Mouse (Mus musculus): ENCODE data around the gene 6720489N17Rik.
"Not testable (repeated sequence)": the region's sequence is repeated elsewhere in the genome, so short reads cannot be mapped to it uniquely, and the experiment has no call there.

The 6720489N17Rik gene

DNA sequence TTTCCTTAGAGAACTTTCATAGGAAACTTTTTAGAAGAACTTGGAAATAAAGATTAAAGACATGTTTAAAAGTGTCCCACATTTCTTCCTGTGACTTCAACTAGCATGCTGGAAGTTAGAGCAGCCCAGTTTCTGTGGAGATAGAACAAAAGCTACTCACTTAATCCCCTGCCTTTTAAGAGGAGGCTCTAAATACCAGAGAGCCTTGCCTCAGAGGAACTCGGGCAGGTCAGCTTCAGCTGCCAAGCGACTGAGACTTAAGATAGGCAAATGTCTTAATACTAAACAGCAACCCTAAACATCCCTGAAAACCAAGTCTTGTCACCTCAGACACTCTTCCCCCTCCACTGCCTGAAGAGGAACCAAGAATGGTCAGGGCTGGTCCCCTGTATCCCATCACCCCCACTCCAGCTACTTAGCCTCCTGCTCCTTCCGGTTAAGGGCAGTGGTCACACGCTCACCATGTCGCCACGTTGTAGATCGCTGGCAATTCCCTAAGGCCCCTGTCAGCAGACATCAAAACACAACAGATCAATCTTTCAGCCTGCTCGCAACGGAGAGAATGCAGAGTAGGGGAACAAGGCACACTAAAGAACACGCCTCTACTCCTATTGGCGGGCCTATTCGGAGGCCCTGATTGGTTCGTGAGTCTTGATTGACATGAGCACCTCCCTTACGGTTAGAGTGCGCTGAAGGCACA, at the start of gene 6720489N17Rik:
Gene 6720489N17Rik (minus strand): TSS at position 606 of the 700 bp plus-strand sequence.
- peak; percentile 67 for DNase-seq (ENCODE audit: low read depth, low spot score)

DNA sequence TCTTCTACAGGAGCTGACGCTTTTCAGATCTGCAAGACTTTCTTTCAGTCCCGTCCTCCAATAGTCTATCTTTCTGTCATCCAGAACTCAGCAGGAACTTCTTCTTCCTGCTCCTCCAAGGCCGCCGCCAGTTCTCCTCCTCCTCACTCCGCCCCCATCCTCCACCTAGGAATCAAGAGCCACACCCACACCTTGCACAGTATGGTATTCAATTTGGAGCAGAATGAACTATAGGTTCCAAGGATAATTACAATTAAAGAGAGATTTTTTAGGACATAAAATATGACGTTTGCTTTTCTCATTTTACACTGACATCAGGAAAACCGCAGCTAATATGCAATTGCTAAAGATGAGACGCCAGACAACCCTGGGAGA, 29.4 kb upstream of the 6720489N17Rik start:
- DNase-seq (ENCODE audit: low read depth, low spot score): no peak

DNA sequence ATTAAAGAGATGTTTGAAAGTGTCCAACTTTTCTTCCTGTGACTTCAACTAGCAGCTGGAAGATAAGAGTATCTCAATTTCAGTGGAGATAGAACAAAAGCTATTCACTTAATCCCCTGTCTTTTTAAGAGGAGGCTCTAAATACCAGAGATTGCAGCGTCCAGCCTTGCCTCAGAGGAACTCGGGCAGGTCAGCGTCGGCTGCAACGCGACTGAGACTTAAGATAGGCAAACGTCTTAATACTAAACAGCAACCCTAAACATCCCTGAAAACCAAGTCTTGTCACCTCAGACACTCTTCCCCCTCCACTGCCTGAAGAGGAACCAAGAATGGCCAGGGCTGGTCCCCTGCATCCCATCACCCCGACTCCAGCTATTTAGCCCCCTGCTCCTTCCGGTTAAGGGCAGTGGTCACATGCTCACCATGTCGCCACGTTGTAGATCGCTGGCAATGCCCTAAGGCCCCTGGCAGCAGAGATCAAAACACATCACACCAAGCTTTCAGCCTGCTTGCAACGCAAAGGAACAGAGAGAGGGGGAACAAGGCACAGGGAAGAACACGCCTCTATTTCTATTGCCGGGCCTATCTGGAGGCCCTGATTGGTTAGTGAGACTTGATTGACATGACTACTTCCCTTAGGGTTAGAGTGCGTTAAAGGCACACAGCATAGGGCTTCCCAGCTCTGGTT, 28.8 kb upstream of the 6720489N17Rik start:
- DNase-seq (ENCODE audit: low read depth, low spot score): peak; percentile 88

- peak; percentile 73 for DNase-seq (ENCODE audit: low read depth, low spot score)
Observed at GRCm38 (mm10) chr13:62627071-62627470, 3.1 kb upstream of the 6720489N17Rik start.

GRCm38 (mm10) chr13:62624277-62624665, 289 bp upstream of the 6720489N17Rik start:
- peak; percentile 2 for DNase-seq (ENCODE audit: low read depth, low spot score)

DNA sequence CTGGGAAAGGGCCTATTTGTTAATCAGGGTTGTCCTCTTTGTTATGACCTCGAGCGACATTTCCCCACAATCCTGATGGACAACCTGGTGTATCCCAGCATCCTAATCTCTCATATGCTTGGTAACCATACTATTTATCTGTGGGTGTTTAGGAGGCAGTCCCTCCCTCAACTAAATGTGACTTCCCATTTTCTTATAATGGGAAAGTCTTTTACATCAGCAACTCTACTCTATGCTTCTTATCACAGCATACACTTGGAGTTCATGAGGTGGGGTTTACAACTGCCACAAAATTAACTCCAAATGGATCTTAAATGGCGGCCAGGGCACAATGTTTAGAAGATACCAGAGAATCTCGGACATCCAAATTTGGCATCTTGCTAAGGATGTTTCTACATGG, 6.5 kb downstream of the 6720489N17Rik start:
- DNase-seq (ENCODE audit: low read depth, low spot score): not testable (repeated sequence)

DNA sequence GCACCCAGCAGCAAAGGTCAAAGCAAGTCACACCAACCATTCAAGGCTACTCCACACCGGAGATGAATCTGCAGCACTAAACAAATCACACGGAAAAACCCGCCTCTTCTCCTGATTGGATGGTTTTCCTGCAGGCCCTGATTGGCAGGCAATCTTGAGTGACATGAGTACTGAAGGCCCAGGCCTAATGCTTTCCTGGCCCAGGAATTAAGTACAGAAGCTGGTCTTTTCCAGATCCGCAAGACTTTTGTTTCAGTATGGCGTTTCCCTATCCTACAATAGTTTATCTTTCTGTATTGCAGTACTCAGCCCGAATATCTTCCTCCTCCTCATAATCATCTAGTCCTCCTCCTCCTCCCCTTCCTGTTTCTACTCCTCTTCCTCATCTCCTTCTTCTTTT, 52.9 kb downstream of the 6720489N17Rik start, which contains the start of gene Zfp934:
Gene Zfp934 (minus strand): TSS at position 101 of the 400 bp plus-strand sequence.
- DNase-seq (ENCODE audit: low read depth, low spot score): not testable (repeated sequence)

DNA sequence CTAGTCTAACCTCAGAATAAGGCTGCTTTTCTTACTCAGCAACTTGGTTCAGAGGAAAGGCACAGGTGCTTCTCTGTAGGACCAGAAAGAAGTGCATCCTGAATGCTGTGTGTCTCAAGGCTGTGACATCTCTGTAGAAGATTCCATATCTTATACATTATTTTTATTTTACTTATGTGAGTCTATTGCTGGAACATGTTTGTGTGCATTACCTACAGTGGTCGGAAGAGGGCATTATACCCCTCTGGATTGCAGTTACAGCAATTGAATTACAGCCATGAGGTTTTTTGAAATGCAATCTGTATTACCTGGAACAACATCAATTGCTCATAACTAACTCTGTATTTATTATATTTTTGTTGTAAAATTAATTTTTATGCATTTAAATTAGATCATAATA, 62.3 kb downstream of the 6720489N17Rik start:
- DNase-seq (ENCODE audit: low read depth, low spot score): not testable (repeated sequence)

GRCm38 (mm10) chr13:62558189-62559110, 65.5 kb downstream of the 6720489N17Rik start, which contains the start of gene Zfp935:
TSS of gene Zfp935 (minus strand) at chr13:62558511.
- peak; percentile 34 for DNase-seq (ENCODE audit: low read depth, low spot score)

Data from 3T3-L1 (cell line).